Mouse (Mus musculus): ENCODE results near the gene AU040320.

The AU040320 gene

GRCm38 (mm10) chr4:126753268-126754230, at the start of gene AU040320, which contains the start of gene Ncdn:
AU040320 (plus strand) TSS chr4:126753544.
Ncdn (minus strand) TSS chr4:126753438.
- DNase-seq (ENCODE audit: low read depth), result peak; percentile 91

GRCm38 (mm10) chr4:126706630-126707438, 46.5 kb upstream of the AU040320 start:
- no peak for DNase-seq (ENCODE audit: low read depth)

GRCm38 (mm10) chr4:126707439-126707826, 45.9 kb upstream of the AU040320 start:
- DNase-seq (ENCODE audit: low read depth), result no peak

- no peak for DNase-seq (ENCODE audit: low read depth)
Observed at GRCm38 (mm10) chr4:126732111-126732510, 21.2 kb upstream of the AU040320 start.

GRCm38 (mm10) chr4:126732531-126733380, 20.6 kb upstream of the AU040320 start:
- no peak for DNase-seq (ENCODE audit: low read depth)

GRCm38 (mm10) chr4:126734001-126734603, 19.2 kb upstream of the AU040320 start:
- no peak for DNase-seq (ENCODE audit: low read depth)

- no peak for DNase-seq (ENCODE audit: low read depth)
Observed at GRCm38 (mm10) chr4:126734700-126735381, 18.5 kb upstream of the AU040320 start.

GRCm38 (mm10) chr4:126735382-126736000, 17.9 kb upstream of the AU040320 start:
- DNase-seq (ENCODE audit: low read depth), result no peak

GRCm38 (mm10) chr4:126736001-126736414, 17.3 kb upstream of the AU040320 start, which contains the start of gene Tfap2e:
Tfap2e (minus strand) TSS chr4:126736240.
- no peak for DNase-seq (ENCODE audit: low read depth)

- DNase-seq (ENCODE audit: low read depth), result no peak
Observed at GRCm38 (mm10) chr4:126739966-126740676, 13.2 kb upstream of the AU040320 start.

GRCm38 (mm10) chr4:126741448-126741847, 11.9 kb upstream of the AU040320 start:
- peak; percentile 83 for DNase-seq (ENCODE audit: low read depth)

GRCm38 (mm10) chr4:126742976-126743375, 10.4 kb upstream of the AU040320 start:
- DNase-seq (ENCODE audit: low read depth), result no peak

- no peak for DNase-seq (ENCODE audit: low read depth)
Observed at GRCm38 (mm10) chr4:126743713-126744112, 9.6 kb upstream of the AU040320 start.

- DNase-seq (ENCODE audit: low read depth), result no peak
Observed at GRCm38 (mm10) chr4:126744831-126745230, 8.5 kb upstream of the AU040320 start.

- DNase-seq (ENCODE audit: low read depth), result peak; percentile 53
Observed at GRCm38 (mm10) chr4:126745506-126746193, 7.7 kb upstream of the AU040320 start.

GRCm38 (mm10) chr4:126746194-126746840, 7.0 kb upstream of the AU040320 start:
- no peak for DNase-seq (ENCODE audit: low read depth)

GRCm38 (mm10) chr4:126748381-126748780, 5.0 kb upstream of the AU040320 start:
- no peak for DNase-seq (ENCODE audit: low read depth)

- no peak for DNase-seq (ENCODE audit: low read depth)
Observed at GRCm38 (mm10) chr4:126749553-126749952, 3.8 kb upstream of the AU040320 start.

All from c-Kit-positive CD71-negative TER-119-negative erythroid progenitor cells, embryonic 14.5 days (primary cell).